Mouse (Mus musculus) G1E (cell line): ENCODE measurements at regions not wholly inside any gene's neighbourhood (a gene's known extent, or its start where the extent isn't known, plus 50 kb on each side); places are given as distances from the start of the nearest gene placed in this dataset.

Experiments
- CTCF ChIP-seq: IDR thresholded peaks from 2 replicates; pipeline ENCODE4 v1.5.1; 2012; ENCODE audit warnings: low read depth, low read length, inconsistent platforms, mixed read lengths
- GATA1 ChIP-seq: IDR thresholded peaks from 2 replicates; pipeline ENCODE4 v1.6.1; 2012; ENCODE audit warnings: borderline replicate concordance, low read length, inconsistent platforms, mixed read lengths

DNA sequence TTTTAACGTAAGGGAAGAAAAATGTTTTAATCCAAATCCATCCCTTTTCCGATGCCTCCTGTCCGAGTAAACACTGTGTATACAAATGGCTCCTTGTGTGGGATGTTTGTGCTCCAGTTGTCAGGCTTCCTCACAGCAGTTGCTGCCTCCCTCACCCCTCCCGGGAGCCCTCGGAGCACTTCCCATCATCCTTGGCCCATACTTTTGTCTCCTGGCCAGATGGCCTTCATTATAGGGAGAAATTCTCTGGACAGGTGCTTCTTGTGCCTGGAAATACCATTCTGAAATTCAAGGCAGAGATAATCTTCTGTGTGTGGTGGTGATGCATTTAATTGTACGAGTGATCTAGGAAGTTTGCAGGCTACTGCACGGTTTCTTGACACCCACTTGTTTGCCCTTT is 359.5 kb downstream of the Adgrl2 start:
- no peak for TF ChIP-seq CTCF
- no peak for TF ChIP-seq GATA1
